Mouse (Mus musculus): Measurements from ENCODE around the gene Eomes. TPM values are rescaled to one million over a fixed set of nuclear protein-coding genes. Genes with fewer than 3 reads are reported as not detected.

Gene Eomes
- under 1 TPM; 0.15 to 0.27 TPM for total RNA-seq (2021)
- long read RNA-seq = 0 reads

GRCm38 (mm10) chr9:118477961-118478360, at the start of gene Eomes:
Gene Eomes (plus strand): TSS chr9:118478212.
- DNase-seq (ENCODE audit: low spot score in 2 of 2) = no peak

DNA sequence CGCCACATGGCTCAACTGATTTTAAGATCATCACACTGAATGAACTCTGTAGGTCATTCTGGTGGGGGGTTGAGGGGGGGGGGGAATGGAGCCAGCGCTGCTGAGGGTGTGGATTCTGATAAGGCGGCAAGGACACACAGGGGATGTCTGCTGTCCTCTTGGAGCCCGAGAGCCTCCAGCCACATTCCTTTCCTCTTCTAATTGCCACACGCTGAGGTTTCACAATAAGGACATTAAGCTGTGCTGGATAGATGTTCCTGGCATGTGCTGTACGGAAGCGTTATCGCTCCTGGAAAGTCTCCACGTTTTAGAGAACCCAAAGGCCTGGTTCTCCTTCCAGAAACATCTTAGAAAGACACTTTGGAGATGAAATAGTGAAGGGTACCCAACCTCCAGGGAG, 33.2 kb upstream of the Eomes start:
- DNase-seq (ENCODE audit: low spot score in 2 of 2) = no peak

GRCm38 (mm10) chr9:118449336-118449735, 28.7 kb upstream of the Eomes start:
- no peak for DNase-seq (ENCODE audit: low spot score in 2 of 2)

GRCm38 (mm10) chr9:118453427-118453826, 24.6 kb upstream of the Eomes start:
- DNase-seq (ENCODE audit: low spot score in 2 of 2) = no peak

- peak; percentile 36 to 72 for DNase-seq (ENCODE audit: low spot score in 2 of 2)
Observed at GRCm38 (mm10) chr9:118455188-118455845, 22.7 kb upstream of the Eomes start.

- DNase-seq (ENCODE audit: low spot score in 2 of 2) = no peak
Observed at GRCm38 (mm10) chr9:118456405-118456804, 21.6 kb upstream of the Eomes start.

DNA sequence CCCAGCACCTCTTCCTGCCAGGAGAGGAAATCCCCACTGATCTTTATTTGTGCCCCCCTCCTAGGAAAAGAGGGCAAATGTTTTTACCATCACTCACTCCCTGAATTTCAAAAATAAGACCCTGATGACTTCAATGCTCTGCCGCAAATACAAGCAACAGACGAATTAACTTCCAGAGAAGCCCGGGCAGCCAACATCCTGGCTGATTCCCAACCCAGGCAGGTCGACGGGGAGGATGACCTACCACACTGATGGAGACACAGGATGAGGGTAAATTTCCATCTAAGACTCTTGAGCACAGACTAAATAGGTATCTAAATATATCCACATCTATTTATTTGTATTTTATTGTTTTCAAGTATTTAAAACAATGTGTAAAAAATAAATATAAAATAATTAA, 20.0 kb upstream of the Eomes start:
- no peak for DNase-seq (ENCODE audit: low spot score in 2 of 2)

DNA sequence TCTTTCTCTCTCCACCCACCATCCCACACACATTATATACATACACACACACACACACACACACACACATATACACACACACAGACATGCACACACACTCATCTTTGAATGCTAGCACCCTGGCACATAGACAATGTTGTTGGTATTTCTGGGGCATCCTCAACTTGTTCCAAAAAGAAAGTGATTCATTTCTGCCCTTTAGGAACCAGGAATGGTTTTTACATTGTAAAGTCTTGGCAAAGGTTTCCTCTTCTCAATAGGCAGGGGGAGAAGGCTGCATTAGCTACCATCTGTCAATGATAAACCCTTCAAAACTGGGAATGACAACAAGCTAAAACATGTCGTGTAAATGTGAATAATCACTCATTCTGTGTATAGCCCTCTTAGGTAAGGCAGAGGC, 14.0 kb upstream of the Eomes start:
- DNase-seq (ENCODE audit: low spot score in 2 of 2) = no peak

DNA sequence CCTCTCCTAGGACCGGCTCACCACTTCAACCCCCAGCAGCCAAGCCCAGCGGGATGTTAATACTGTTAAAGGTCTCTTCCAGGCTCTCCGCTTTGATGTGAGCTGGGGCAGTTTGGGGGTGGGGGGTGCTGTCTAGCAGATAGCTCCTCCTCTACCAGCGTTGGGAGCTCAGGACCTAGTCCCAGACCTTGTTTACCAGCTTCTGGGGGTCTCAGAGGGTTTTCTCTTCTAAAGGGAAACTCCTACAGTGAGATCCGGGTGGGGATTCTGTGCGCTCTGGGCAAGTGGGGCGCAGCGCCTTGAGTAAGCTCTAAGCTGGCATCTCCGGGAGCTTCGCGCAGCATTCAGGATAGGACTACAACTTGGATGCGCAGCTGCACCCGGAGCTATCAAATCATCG, 9.7 kb upstream of the Eomes start:
- no peak for DNase-seq (ENCODE audit: low spot score in 2 of 2)

DNA sequence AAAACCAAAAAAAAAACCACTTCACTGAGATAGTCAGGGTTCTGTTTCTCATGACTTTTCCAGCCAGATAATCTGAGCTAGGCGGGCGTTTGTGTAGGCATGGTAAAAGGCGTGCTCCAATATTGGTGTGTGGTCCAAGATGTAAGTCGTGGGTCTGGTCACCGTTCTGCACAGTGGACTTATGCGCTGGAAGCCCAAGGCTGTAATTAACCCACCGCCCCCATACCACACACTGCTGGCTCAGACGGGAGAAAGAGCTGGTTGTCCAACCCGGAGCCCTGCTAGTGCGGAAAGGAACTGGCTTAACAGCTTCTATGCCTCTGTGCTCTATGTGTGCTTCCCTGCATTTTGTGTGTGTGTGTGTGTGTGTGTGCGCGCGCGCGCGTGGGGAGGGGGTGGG, 8.7 kb upstream of the Eomes start:
- no peak for DNase-seq (ENCODE audit: low spot score in 2 of 2)

DNA sequence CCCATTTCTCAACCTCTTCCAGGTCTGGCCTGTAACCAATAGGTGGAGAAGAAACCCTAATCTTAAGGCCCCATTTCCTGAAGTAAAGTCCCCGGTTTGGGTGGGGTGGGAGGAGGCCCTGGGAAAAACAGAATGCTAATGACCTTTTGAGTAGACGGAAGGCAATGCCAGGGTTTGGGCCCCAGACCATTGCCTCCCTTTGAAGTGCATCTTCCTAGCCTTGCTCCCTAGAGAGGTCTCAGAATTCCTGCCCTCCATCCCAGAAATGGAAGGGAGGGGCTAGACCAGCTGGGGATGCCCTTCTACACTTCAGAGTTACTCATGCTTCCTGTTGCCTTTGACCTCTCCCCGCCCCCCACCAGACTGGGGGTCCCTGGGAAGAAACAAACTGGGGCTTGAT, 6.7 kb upstream of the Eomes start:
- DNase-seq (ENCODE audit: low spot score in 2 of 2) = no peak

GRCm38 (mm10) chr9:118476211-118476765, 1.7 kb upstream of the Eomes start:
- DNase-seq (ENCODE audit: low spot score in 2 of 2) = no peak

- no peak for DNase-seq (ENCODE audit: low spot score in 2 of 2)
Observed at GRCm38 (mm10) chr9:118476766-118477271, 1.2 kb upstream of the Eomes start.

DNA sequence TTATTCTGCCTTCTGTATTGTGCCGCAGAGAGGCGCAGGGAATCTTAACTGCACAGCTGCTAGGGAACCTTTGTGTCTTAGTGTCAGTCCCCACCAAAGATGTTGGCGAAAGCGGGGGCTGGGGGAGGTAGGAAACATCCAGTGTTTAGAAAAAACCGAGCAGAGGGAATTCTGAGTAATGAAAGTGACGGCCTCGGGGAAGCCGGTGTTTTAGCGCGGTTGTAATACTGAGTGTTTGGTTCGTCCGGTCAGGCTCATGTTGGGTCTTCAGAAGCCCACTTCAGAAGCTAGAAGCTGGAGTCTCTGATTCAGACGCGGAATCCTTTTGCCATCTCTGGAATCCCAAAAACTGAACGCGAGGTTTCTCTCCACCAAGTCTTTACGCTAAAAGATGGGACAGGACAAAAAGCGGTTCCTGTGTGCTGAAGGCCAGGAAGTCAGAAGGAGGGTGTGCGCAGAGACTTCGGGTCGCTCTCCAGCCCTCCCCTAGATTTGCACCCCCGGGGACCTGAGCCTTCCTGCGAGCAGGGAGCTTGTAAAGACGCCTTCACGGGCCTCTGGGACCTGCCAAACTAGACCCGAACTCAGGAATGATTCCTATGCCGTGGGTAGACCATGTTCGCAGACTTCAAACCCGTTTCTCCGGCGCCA, 606 bp upstream of the Eomes start:
- no peak for DNase-seq (ENCODE audit: low spot score in 2 of 2)

GRCm38 (mm10) chr9:118478458-118478838, 436 bp downstream of the Eomes start:
- DNase-seq (ENCODE audit: low spot score in 2 of 2) = no peak

GRCm38 (mm10) chr9:118478839-118479507, 961 bp downstream of the Eomes start:
- DNase-seq (ENCODE audit: low spot score in 2 of 2) = no peak

GRCm38 (mm10) chr9:118479508-118480291, 1.7 kb downstream of the Eomes start:
- no peak for DNase-seq (ENCODE audit: low spot score in 2 of 2)

DNA sequence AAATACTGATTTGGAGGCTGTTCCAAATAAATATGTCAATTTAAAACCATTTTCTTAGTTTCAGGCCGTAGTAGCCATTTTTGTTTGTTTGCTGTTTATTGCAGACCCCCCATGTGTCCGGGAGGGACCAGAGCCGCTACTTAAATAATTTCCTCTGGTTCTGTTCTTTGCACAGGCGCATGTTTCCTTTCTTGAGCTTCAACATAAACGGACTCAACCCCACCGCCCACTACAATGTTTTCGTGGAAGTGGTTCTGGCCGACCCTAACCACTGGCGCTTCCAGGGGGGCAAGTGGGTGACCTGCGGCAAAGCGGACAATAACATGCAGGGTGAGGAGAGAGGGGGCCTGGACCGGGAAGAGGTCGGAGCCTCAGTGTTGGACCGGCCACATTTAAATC, 2.3 kb downstream of the Eomes start:
- no peak for DNase-seq (ENCODE audit: low spot score in 2 of 2)

- no peak for DNase-seq (ENCODE audit: low spot score in 2 of 2)
Observed at GRCm38 (mm10) chr9:118482210-118482609, 4.2 kb downstream of the Eomes start.

DNA sequence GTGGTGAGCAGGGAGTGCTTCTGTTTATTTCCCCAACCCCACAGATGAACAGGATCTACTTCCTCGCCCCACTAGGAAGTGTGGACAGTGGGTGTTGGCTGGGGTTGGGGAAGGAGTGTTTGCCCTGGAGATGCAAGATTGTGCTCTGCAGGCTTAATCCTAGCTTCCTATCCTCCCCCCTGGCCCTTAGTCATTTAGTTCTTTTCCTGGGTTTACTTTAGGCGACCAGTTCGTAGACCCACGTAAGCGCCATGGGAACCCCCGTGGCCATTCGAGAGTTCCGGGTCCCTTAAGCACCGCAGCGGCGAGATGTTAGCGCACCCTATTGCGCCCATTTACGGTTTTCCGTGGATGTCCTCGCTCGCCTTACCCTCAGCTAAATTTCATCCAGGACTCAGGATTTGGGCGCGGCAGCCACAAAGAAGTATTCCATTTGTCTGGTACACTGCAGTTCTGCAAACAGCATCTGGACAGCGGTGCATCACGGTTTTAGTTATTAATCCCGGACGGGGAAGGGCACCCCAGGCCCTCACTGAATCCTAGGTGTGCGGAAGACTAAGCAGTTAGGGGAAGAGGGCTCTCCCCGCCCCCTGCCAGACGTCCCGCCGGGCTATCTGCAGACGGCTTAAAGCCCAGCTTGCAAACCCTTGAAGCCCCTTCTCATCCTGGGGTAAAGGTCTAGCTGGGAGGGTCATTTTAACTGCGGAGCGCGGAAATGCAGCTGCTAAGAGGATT, 8.5 kb downstream of the Eomes start:
- DNase-seq (ENCODE audit: low spot score in 2 of 2) = no peak

- no peak for DNase-seq (ENCODE audit: low spot score in 2 of 2)
Observed at GRCm38 (mm10) chr9:118487096-118487395, 9.0 kb downstream of the Eomes start.

All from layer of hippocampus, adult 18-20 months (tissue).